Mouse (Mus musculus) CH12.LX (cell line): ENCODE measurements around the gene Zbtb24.

Experiments
- MXI1 ChIP-seq: IDR thresholded peaks from 2 replicates; pipeline ENCODE4 v1.6.1; 2011; ENCODE audit warnings: mild to moderate bottlenecking, low read depth, low read length, improper control_type of control experiment
- POLR2A ChIP-seq: IDR thresholded peaks from 2 replicates; pipeline ENCODE4 v1.6.1; 2011; ENCODE audit warnings: low read depth, mild to moderate bottlenecking, improper control_type of control experiment, low read length

GRCm38 (mm10) chr10:41504996-41505395 lies 54.8 kb downstream of the Zbtb24 start:
- no peak for TF ChIP-seq MXI1
- TF ChIP-seq POLR2A = no peak
